Mouse (Mus musculus) bone marrow, adult 2 months (tissue): ENCODE data around the gene Mov10.

ENCODE experiments used
- CTCF ChIP-seq: fragments of 200-500 bp; IDR thresholded peaks from 2 replicates; pipeline ENCODE4 v1.5.1; 2011; ENCODE audit warnings: low read length, control low read depth; ENCODE audit not compliant: control insufficient read depth, insufficient read depth
- POLR2A ChIP-seq: fragments of 200-500 bp; IDR thresholded peaks from 2 replicates; pipeline ENCODE4 v1.6.1; 2011; ENCODE audit warnings: low read depth, mild to moderate bottlenecking, control low read depth, low read length, borderline replicate concordance; ENCODE audit not compliant: control insufficient read depth

- no peak for TF ChIP-seq CTCF
- TF ChIP-seq POLR2A: no peak
These were observed 36.1 kb upstream of the Mov10 start for GRCm38 (mm10) chr3:104854465-104854864.
